Mouse (Mus musculus) monocyte, adult 5-6 weeks (primary cell): ENCODE measurements around the gene AC134908.4. TPM values are rescaled to one million over a fixed set of nuclear protein-coding genes. Genes with fewer than 3 reads are reported as not detected.
"Not testable (repeated sequence)": the region's sequence is repeated elsewhere in the genome, so short reads cannot be mapped to it uniquely, and the experiment has no call there.

Experiments
- ATAC-seq: fragments of 153-309, 156-312 bp; replicated peaks from 2 replicates; pipeline ENCODE4 v1.8.0; 2017; ENCODE audit warnings: mild to moderate bottlenecking; ENCODE audit not compliant: low TSS enrichment, insufficient number of reproducible peaks, severe bottlenecking, poor library complexity, low FRiP score
- total RNA-seq: library from RNA; stranded (forward); fragments of 200-1000, 200-491, 200-594 nt; gene quantifications from 3 replicates; pipeline ENCODE4 v1.2.3, GENCODE M21; 2017

Gene AC134908.4
- total RNA-seq, 1 experiment from 2014 or later = not detected

DNA sequence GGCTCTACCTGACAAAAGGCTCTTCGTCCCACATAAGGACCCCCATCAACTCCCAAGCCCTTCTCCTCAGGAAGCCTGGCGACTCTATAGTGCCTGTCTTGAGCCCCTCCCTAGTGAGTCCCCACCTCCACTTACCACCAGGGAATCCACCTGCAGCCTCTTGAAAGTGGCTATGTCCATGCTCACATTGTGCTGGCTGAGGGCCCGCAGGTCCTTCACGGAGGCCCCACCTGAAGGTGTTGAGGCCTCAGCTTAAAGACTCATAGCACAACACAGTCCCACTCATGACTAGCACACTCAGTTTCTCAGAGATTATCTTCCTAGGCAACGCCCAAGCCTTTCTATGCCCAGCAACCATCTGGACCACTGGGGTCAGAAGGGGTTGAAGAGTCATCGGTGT, 46.1 kb downstream of the AC134908.4 start:
- ATAC-seq = no peak

DNA sequence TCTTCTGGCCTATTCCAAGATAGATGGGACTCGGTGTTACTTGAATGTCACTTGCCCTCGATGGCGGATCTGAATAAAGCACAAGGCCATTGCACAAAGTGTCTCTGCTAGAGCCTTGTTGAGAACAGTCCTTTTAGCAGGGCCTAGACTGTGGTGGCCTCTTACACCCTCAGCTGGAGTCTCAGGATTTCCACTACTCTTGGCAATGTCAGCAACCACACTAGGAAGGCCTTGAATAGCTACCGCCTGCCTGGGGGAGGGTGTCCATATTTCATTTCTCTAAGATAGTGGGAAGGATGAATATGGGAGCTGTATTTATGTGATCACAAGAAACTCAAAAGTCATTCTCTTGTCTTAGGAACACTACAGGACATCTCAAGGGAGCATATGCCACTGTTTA, 47.2 kb downstream of the AC134908.4 start:
- ATAC-seq = no peak

DNA sequence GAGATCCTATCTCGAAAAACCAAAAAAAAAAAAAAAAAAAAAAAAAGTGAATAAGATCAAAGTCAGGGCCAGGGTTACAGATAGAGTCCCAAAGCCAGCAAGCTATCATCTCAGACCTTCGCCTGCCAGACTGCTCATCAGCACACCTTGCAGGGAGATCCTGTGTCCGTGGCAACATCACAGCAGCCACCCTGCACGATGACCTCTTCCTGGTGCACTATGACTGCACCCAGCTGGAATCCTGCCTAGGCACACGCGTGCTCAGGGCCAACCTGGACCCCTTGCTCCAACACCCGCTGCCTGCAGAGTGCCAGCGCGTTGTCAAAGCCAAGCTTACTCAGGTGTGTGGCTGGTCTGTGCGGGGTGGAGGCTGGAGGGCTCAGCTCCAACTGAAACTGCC, 51.1 kb downstream of the AC134908.4 start:
- no peak for ATAC-seq

DNA sequence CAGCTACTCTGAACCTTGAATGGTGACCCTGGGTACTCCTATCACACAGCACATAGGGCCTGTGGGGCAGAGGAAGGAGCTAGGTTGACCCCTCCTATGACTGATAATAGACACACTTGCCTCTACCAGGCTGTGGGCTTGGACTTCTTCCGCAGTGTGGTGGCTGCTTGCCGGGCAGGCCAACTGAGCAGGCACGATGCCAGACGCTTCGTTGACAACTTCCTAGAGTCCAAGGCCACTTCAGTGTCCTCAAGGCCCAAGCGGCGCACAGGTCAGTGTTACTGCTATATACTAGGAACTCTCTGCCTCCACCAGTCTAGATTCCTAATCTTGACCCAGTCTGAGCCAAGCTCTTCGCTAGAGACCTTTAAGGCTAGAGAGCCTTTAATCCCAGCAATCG, 51.6 kb downstream of the AC134908.4 start:
- ATAC-seq = no peak

DNA sequence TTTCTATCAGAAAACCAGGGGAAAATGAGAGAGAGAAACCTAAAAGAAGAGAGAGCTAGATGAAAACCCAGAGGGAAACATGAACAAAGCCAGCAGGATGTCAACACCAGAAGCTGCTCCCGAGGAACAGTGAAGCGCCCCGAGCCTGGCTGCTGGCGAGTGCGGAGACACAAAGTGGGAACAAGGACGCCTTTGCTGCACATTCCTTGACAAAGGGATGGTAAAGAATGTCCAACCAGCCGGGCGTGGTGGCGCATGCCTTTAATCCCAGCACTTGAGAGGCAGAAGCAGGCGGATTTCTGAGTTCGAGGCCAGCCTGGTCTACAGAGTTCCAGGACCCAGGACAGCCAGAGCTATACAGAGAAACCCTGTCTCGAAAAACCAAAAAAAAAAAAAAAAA, 54.0 kb downstream of the AC134908.4 start:
- not testable (repeated sequence) for ATAC-seq

Other genes with a start within 250 kb of the AC134908.4 start
- 1.2 TPM in 1 of 3 replicates, not detected in the others for gene Sox8, start 225.0 kb downstream of the AC134908.4 start, total RNA-seq
- 10.4 to 17.8 TPM (median 11.8 TPM) in 3 replicates for gene Lmf1, start 216.6 kb downstream of the AC134908.4 start, total RNA-seq
- gene Gng13, start 78.5 kb downstream of the AC134908.4 start, total RNA-seq = not detected in 3 replicates
- gene Chtf18, start 68.2 kb downstream of the AC134908.4 start, total RNA-seq = 1.1 to 5.0 TPM (median 3.0 TPM) in 3 replicates
- 0.95 to 2.5 TPM in 2 of 3 replicates, not detected in the other for gene Rpusd1, start 68.0 kb downstream of the AC134908.4 start, total RNA-seq
- gene Mslnl, start 59.6 kb downstream of the AC134908.4 start, total RNA-seq = not detected in 3 replicates
- not detected in 3 replicates for gene Msln, start 41.3 kb downstream of the AC134908.4 start, total RNA-seq
- 22.3 to 32.1 TPM (median 27.3 TPM) in 3 replicates for gene Narfl, start 21.9 kb downstream of the AC134908.4 start, total RNA-seq
- gene Haghl, start 10.0 kb downstream of the AC134908.4 start, total RNA-seq = 16.0 to 49.1 TPM (median 25.3 TPM) in 3 replicates
- gene Ccdc78, start 9.1 kb downstream of the AC134908.4 start, total RNA-seq = not detected in 3 replicates
- 30.7 to 53.7 TPM (median 38.7 TPM) in 3 replicates for gene Fam173a, start 2.8 kb downstream of the AC134908.4 start, total RNA-seq
- gene Metrn, start 1.5 kb upstream of the AC134908.4 start, total RNA-seq = 5.1 to 6.4 TPM (median 6.1 TPM) in 3 replicates
- gene Fbxl16, start 13.4 kb upstream of the AC134908.4 start, total RNA-seq = not detected in 3 replicates
- 10.7 to 16.6 TPM (median 15.6 TPM) in 3 replicates for gene Wdr24, start 28.0 kb upstream of the AC134908.4 start, total RNA-seq
- 7.9 to 20.3 TPM (median 11.0 TPM) in 3 replicates for gene Jmjd8, start 33.2 kb upstream of the AC134908.4 start, total RNA-seq
- 74.5 to 81.4 TPM (median 75.3 TPM) in 3 replicates for gene Stub1, start 37.7 kb upstream of the AC134908.4 start, total RNA-seq
- 1.8 TPM in 1 of 3 replicates, not detected in the others for gene Rhbdl1, start 41.6 kb upstream of the AC134908.4 start, total RNA-seq
- 0.43 to 2.9 TPM (median 2.1 TPM) in 3 replicates for gene Gm20683, start 46.1 kb upstream of the AC134908.4 start, total RNA-seq
- 17.6 to 38.7 TPM (median 34.3 TPM) in 3 replicates for gene Rhot2, start 49.2 kb upstream of the AC134908.4 start, total RNA-seq
- 2.9 to 7.7 TPM (median 3.4 TPM) in 3 replicates for gene Wdr90, start 65.8 kb upstream of the AC134908.4 start, total RNA-seq
- 1.1 to 5.7 TPM (median 1.6 TPM) in 3 replicates for gene Mcrip2, start 73.1 kb upstream of the AC134908.4 start, total RNA-seq
- 1.3 to 10.0 TPM (median 7.0 TPM) in 3 replicates for gene Mettl26, start 79.4 kb upstream of the AC134908.4 start, total RNA-seq
- 1.0 to 2.1 TPM (median 1.4 TPM) in 3 replicates for gene Wfikkn1, start 85.2 kb upstream of the AC134908.4 start, total RNA-seq
- gene Rab40c, start 124.1 kb upstream of the AC134908.4 start, total RNA-seq = 3.5 to 7.1 TPM (median 3.8 TPM) in 3 replicates
- gene Pigq, start 149.3 kb upstream of the AC134908.4 start, total RNA-seq = 13.5 to 34.1 TPM (median 18.4 TPM) in 3 replicates
- not detected in 3 replicates for gene Nhlrc4, start 149.3 kb upstream of the AC134908.4 start, total RNA-seq
- not detected in 3 replicates for gene A930017K11Rik, start 156.9 kb upstream of the AC134908.4 start, total RNA-seq
- gene Capn15, start 190.1 kb upstream of the AC134908.4 start, total RNA-seq = 2.3 to 6.6 TPM (median 6.1 TPM) in 3 replicates